Comparison of ENCODE assay signal across 8 mouse cellular contexts in genomic region chr2:170204768-170205514, GRCm38 (mm10). TPM values are rescaled to one million over a fixed set of nuclear protein-coding genes. Genes with fewer than 3 reads are reported as not detected.
A peak's percentile ranks its signal among the peaks of the same experiment; 100 is the strongest.
DNase-seq lines count a peak whose midpoint lies in the region; ATAC-seq and TF ChIP-seq lines count a peak whose summit lies in the region.

No protein-coding gene starts in this region.

- H3K36me3 ChIP-seq in liver, adult 2 months (ENCODE audit: control insufficient read depth, insufficient read depth, low read length), result no peaks in the 10 kb centered on the region
- no peaks in the 10 kb centered on the region for H3K36me3 ChIP-seq in embryonic facial prominence, embryonic 10.5 days (replicated peaks)
- no peaks in the 10 kb centered on the region for H3K36me3 ChIP-seq in hindbrain, embryonic 15.5 days
- no peaks in the 10 kb centered on the region for H3K36me3 ChIP-seq in midbrain, embryonic 11.5 days (ENCODE audit: control insufficient read depth, insufficient read depth, low read length)

- no peak overlapping the region for H3K9ac ChIP-seq in liver, adult 2 months (ENCODE audit: low read depth, low read length)
- H3K9ac ChIP-seq in hindbrain, embryonic 15.5 days, result no peak overlapping the region
- H3K9ac ChIP-seq in midbrain, embryonic 11.5 days (ENCODE audit: low read length), result peak overlapping the region; percentile 46; the same call in 1 of the 2 replicates

- no peak for ATAC-seq in hindbrain, embryonic 15.5 days (ENCODE audit: low FRiP score, low read depth)
- ATAC-seq in midbrain, embryonic 11.5 days (ENCODE audit: low FRiP score), result no peak

- H3K27ac ChIP-seq in liver, adult 2 months (replicated peaks; ENCODE audit: insufficient read depth, low read depth, low read length), result peak overlapping the region; percentile 21; the same call in 1 of the 2 replicates
- peak overlapping the region; percentile 73 for H3K27ac ChIP-seq in embryonic facial prominence, embryonic 10.5 days (replicated peaks)
- H3K27ac ChIP-seq in hindbrain, embryonic 15.5 days (replicated peaks), result no peak overlapping the region
- H3K27ac ChIP-seq in midbrain, embryonic 11.5 days (ENCODE audit: low read depth, low read length), result no peak overlapping the region

- H3K4me2 ChIP-seq in hindbrain, embryonic 15.5 days, result peak overlapping the region; percentile 61
- H3K4me2 ChIP-seq in midbrain, embryonic 11.5 days, result peak overlapping the region; percentile 47

- DNase-seq in liver, adult 2 months (ENCODE audit: extremely low read depth, low read depth, low spot score), result no peak
- no peak for DNase-seq in liver
- DNase-seq in embryonic facial prominence, embryonic 10.5 days (ENCODE audit: low spot score), result no peak
- DNase-seq in midbrain, embryonic 11.5 days (ENCODE audit: low spot score, missing footprints), result peak; percentile 89
- no peak for DNase-seq in urinary bladder, postnatal 36 days (ENCODE audit: low spot score in 2 of 2)
- no peak for DNase-seq in right cerebral cortex, adult 2 months (ENCODE audit: low spot score in 2 of 2)
- no peak for DNase-seq in urinary bladder, adult 2 months (ENCODE audit: low spot score)

- no peak for TF ChIP-seq CTCF in liver, adult 2 months (IDR thresholded peaks at IDR 0.05; ENCODE audit: low read depth, low read length)

- 25% methylated on average over 10 of the region's 10 CpGs for WGBS in liver, adult 2 months
- 28% methylated on average over 10 of the region's 10 CpGs for WGBS in embryonic facial prominence, embryonic 10.5 days
- WGBS in hindbrain, embryonic 15.5 days, result 33% methylated on average over 10 of the region's 10 CpGs
- WGBS in midbrain, embryonic 11.5 days, result 39% methylated on average over 10 of the region's 10 CpGs

- no peaks in the 10 kb centered on the region for H3K27me3 ChIP-seq in liver, adult 2 months (ENCODE audit: control insufficient read depth, insufficient read depth, low read length)
- 0 out of 2 replicates have a peak, but pooled peaks cover 5% of the 10 kb centered on the region for H3K27me3 ChIP-seq in embryonic facial prominence, embryonic 10.5 days (replicated peaks; ENCODE audit: low read depth, poor library complexity, severe bottlenecking)
- no peaks in the 10 kb centered on the region for H3K27me3 ChIP-seq in hindbrain, embryonic 15.5 days
- no peaks in the 10 kb centered on the region; the same call in 1 of the 2 replicates for H3K27me3 ChIP-seq in midbrain, embryonic 11.5 days (ENCODE audit: control insufficient read depth, insufficient read depth, low read length)

- H3K79me2 ChIP-seq in liver, adult 2 months (ENCODE audit: control insufficient read depth, insufficient read depth, low read length), result no peaks in the 10 kb centered on the region

- H3K4me1 ChIP-seq in liver, adult 2 months (ENCODE audit: control insufficient read depth, insufficient read depth, low read length), result peaks cover 3% of the 10 kb centered on the region; the same call in 1 of the 2 replicates
- H3K4me1 ChIP-seq in embryonic facial prominence, embryonic 10.5 days, result peaks cover 28% of the 10 kb centered on the region
- H3K4me1 ChIP-seq in hindbrain, embryonic 15.5 days (replicated peaks), result peaks cover 13% of the 10 kb centered on the region; the same call in 1 of the 2 replicates
- peaks cover 10% of the 10 kb centered on the region for H3K4me1 ChIP-seq in midbrain, embryonic 11.5 days (ENCODE audit: control insufficient read depth, insufficient read depth, low read length)

- no peaks in the 10 kb centered on the region for H3K9me3 ChIP-seq in embryonic facial prominence, embryonic 10.5 days
- no peaks in the 10 kb centered on the region for H3K9me3 ChIP-seq in hindbrain, embryonic 15.5 days
- no peaks in the 10 kb centered on the region for H3K9me3 ChIP-seq in midbrain, embryonic 11.5 days (ENCODE audit: control insufficient read depth, low read length)

- no peak for TF ChIP-seq POLR2A in liver, adult 2 months (IDR thresholded peaks at IDR 0.05; ENCODE audit: extremely low read depth, insufficient read depth, low read length)

- no peak overlapping the region; the same call in none of the 2 replicates for H3K4me3 ChIP-seq in liver, adult 2 months (ENCODE audit: insufficient read depth, low read depth, low read length)
- peak overlapping the region; percentile 52 for H3K4me3 ChIP-seq in embryonic facial prominence, embryonic 10.5 days
- H3K4me3 ChIP-seq in hindbrain, embryonic 15.5 days, result peak overlapping the region; percentile 30
- no peak overlapping the region for H3K4me3 ChIP-seq in midbrain, embryonic 11.5 days (ENCODE audit: low read depth, low read length)

RNA-seq across cellular contexts. Expression of gene Zfp217, which starts 57.0 kb away (rescaled TPM):
- total RNA-seq in liver, adult 2 months (2014; rRNA removed), result 4.2 and 5.6 TPM in 2 replicates
- 2.4 and 2.9 TPM in 2 replicates for polyA plus RNA-seq in liver, adult 2 months (2012; rRNA removed)
- 3.9 and 4.2 TPM in 2 replicates for polyA plus RNA-seq in embryonic facial prominence, embryonic 10.5 days (2016; fragmentation: Nextera tagmentation; extraction: Ambion mirVana)
- 1.7 and 1.9 TPM in 2 replicates for polyA plus RNA-seq in hindbrain, embryonic 15.5 days (2015; fragmentation: Nextera tagmentation; extraction: Ambion mirVana)
- polyA plus RNA-seq in midbrain, embryonic 11.5 days (2014; fragmentation: Nextera tagmentation; extraction: Ambion mirVana), result 3.0 and 3.2 TPM in 2 replicates
- polyA plus RNA-seq in urinary bladder, adult 2 months (2012; rRNA removed), result 8.9 and 11.5 TPM in 2 replicates

Comparison
In these comparisons a context has a peak if more than half of its experiments do, and no peak if none do; other contexts are left out.
1. H3K27ac ChIP-seq: peak in liver, adult 2 months (single experiment) and embryonic facial prominence, embryonic 10.5 days (single experiment); none in hindbrain, embryonic 15.5 days (single experiment) and midbrain, embryonic 11.5 days (single experiment).
2. H3K4me3 ChIP-seq: peak in embryonic facial prominence, embryonic 10.5 days (single experiment) and hindbrain, embryonic 15.5 days (single experiment); none in liver, adult 2 months (single experiment) and midbrain, embryonic 11.5 days (single experiment).